Mouse (Mus musculus) right cerebral cortex, postnatal 10 days (tissue): Measurements from ENCODE around the gene Sumo3.

ENCODE experiments used
- DNase-seq, 2 experiments: peaks; one replicate each; pipeline ENCODE4 v3.0.0; 2021; ENCODE audit warnings: low spot score in 2 of 2

Gene Sumo3

DNA sequence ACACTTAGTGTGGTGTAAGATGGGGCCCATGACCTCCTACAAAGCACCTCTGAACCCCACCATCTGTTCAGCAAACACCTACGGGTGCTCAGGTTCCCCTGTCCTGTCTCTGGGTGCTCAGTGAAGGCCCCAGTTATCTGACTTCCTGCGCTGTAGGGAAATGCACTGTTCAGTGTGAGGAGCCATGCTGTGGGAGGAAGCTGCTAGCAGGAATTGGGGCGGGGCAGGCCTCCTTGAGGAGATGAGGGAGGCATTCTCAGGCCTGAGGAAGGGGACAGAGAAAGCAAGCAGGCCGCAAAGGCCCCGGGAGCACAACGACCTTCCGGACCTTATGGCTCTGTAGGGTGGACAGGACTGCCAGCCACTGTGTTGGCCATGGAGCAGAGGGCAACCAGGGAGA lies 16.8 kb upstream of the Sumo3 start:
- DNase-seq = no peak

DNA sequence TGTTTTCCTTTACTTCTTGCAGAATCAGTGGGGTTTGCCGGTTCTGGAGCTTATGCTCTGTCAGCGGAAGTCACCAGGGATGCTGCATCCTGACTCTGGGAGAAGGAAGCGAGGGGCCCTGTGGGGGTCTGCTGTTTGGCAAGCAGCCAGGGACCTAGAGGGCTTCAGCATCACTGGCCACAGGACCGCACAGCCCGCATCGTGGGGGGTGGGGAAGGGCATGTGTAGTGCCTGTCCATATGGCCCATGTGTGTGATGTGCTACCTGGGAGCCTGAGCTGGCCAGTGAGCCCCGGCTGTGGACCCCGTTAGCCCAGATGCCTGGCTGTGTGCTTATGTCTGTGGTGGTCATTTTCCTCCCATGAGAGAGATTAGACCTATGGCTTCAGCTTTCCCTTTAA lies 16.1 kb upstream of the Sumo3 start:
- DNase-seq = no peak

DNA sequence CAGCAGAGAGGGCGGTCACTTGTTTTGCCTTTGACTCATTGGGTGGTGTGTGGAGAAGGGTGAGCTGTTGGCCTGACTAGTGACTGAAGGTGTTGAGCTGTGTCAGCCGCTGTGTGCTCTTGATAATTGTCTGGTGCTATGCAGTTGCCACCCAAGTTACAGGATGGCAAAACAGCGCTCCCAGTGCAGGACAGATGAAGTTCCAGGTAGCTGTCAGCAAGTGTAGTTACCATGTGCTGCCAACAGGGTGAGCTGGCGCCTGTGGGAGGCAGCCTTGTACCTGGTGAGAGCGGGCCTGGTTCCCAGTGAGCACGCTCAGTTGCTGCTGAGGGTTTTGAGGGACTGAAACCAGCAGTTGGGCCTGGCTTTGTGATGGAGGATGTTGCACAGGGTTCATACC lies 15.1 kb upstream of the Sumo3 start:
- peak in 1 of 2 experiments; percentile 61 for DNase-seq

GRCm38 (mm10) chr10:77591546-77591945 lies 14.4 kb upstream of the Sumo3 start:
- DNase-seq = peak; percentile 67 to 78

GRCm38 (mm10) chr10:77596060-77596459 lies 9.8 kb upstream of the Sumo3 start:
- DNase-seq = peak in 1 of 2 experiments; percentile 24

DNA sequence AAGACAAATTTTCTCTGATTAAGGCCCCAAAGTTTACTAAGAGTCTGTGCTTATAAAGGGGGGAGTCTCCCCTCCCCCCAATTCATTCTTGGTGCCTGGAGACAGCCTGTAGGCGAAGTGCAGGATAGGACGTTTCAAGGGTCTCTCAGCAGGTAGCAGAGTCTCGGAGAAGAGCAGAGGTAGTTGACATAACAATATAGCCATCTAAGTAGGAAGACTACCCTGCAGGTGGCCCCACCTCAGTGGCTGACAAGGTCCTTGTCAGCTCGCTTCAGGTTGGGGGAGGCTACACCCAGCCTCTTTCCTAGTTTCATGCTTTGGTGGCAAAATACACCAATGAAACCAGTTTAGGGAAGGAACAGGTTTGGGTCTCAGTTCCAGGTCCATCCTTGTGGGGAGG lies 2.9 kb upstream of the Sumo3 start:
- no peak for DNase-seq

- no peak for DNase-seq
Observed at GRCm38 (mm10) chr10:77604111-77604510, 1.8 kb upstream of the Sumo3 start.

GRCm38 (mm10) chr10:77604958-77605357 lies 939 bp upstream of the Sumo3 start:
- no peak for DNase-seq

- no peak for DNase-seq
Observed at GRCm38 (mm10) chr10:77605368-77605767, 529 bp upstream of the Sumo3 start.

DNA sequence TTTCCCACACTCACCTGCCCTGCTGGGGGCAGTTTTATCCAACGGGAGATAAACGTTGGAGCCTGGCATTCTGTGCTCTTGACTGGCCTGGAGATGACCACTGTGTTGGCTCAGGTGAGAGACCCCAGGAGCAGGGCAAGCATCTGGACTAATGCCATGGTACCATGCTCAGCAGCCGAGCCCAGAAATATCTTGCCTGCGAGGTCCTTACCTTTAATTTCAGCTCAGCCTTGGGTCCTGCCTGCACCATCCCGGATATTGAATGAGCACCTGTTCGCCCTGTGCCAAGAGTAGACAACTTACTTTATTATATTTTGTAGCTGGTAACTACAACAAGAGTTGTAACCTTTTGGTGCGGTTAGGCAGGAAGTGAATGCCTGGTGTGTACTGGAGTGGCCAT lies 958 bp downstream of the Sumo3 start:
- DNase-seq = no peak

DNA sequence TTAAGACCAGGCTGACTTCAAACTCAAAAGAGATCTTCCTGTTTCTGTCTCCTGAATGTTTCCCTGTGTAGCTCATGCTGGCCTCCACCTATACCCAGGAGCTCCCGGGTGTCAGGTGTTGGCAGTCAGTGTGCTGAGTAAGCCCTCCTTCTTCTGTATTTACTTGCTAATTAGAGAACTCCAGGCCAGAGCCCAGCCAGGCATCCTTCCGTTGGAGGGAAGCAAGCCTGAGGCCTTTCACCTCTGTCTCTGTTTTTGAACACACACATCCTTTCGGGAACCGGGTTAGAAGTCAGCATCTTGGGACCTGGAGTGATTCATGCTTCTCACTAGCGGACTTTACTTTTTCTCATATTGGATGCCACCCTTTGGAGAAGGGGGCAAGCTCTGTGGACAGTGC lies 1.5 kb downstream of the Sumo3 start:
- no peak for DNase-seq

- DNase-seq = no peak
Observed at GRCm38 (mm10) chr10:77608589-77608988, 2.7 kb downstream of the Sumo3 start.

- peak; percentile 54 to 58 for DNase-seq
Observed at GRCm38 (mm10) chr10:77610221-77610961, 4.5 kb downstream of the Sumo3 start.

- DNase-seq = no peak
Observed at GRCm38 (mm10) chr10:77613409-77613808, 7.5 kb downstream of the Sumo3 start.

GRCm38 (mm10) chr10:77615647-77616046 lies 9.8 kb downstream of the Sumo3 start:
- no peak for DNase-seq

DNA sequence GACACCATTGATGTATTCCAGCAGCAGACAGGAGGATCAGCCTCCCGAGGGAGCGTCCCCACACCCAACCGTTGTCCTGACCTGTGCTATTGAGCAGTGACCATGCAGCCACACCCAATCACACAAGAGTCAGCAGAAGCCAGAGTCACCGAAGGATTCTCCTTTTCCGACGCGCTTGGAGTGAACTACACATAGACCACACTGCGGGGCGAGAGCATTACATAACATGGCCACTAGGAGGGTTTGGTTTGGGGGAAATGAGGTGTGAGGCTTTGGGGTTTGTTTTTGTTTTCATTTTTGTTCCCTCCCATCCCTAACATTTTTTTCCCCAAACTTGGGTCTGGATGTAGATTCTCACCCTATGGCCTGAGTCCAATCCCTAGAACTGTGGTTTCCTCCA lies 10.3 kb downstream of the Sumo3 start:
- no peak for DNase-seq

GRCm38 (mm10) chr10:77616926-77617325 lies 11.0 kb downstream of the Sumo3 start:
- no peak for DNase-seq

DNA sequence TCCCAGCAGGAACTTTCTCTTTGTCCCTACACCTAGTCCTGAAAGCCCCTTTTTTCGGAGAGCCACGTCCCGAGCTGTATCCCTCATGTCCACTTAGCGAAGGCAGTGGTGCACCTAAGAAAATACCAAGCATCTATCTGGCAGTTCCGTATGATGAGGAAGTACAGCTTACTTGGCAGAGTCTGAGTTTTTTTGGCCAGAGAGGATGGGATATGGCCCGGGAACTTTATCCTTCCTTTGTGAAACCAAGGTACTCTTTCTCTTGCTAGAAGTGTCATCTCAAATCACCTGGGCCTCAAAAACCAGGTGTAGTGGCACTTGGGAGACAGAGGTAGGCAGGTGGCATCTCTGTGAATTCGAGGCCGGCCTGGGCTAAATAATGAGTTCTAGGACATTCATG lies 15.6 kb downstream of the Sumo3 start:
- DNase-seq = no peak

DNA sequence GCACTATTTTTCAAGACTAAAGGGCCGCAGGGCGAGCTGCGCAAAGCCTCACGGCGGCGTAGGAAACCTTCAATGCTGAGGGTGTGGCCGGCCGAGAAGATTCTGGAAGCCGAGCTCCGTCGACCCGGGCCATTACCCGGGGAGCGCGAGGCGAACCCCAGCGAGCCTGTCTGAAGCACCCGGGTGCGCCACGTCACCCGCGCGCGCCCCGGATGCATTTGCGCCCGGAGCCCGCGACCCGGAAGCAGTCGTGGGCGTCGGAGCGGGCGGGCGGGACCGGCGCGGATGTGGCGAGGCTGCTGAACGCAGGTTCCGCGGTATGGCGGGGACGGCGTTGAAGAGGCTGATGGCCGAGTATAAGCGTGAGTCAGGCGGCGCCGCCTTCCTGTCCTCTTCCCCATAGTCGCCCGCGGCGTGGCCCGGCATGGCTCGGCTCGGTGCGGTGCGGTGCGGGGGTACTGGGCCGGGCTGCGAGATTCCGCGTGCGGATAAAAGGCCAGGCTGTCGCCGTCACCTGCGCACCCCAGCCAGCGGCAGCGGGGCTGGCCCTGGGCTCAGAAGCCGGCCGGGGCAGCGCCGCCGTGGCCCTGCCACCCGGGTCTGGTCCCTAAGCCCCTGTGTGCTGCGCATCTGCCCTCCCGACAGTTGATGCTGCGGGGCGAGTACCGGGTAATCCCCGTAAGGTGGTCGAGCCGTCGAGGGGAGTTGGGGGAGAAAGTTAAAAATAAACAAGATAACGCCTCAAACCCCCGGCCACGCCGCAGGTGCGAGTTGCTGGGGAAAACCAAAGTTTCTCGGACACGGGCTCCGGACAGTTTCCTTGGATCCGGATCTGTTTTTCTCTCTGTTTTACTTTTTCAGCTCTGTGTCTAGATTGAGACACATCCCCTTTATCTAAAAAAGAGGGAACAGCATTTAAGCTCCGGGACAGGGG lies 16.4 kb downstream of the Sumo3 start, which contains the start of gene Ube2g2:
Gene Ube2g2 (plus strand): TSS at position 221 of the 934 bp plus-strand sequence.
- peak; percentile 94 to 95 for DNase-seq

DNA sequence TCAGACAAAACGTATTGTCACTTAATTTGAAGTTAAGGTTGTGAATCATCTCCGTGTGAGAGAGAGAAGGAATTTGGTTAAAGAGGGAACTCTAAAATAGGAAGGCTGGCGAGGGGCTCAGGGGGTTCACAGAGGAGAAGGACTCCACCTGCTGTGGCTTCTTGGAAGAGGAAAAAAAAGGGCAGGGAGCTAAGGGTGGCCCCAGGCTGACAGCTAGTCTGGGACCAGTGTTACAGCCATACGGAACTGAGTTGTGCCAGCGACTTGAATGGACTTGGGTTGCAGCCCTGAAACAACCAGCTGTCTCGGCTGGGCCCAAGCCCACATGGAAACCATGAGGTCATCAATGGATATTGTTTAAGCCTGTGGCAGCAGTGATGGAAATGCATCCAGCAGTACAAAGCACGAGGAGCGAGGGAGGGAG lies 17.2 kb downstream of the Sumo3 start:
- DNase-seq = peak; percentile 70 to 73

- no peak for DNase-seq
Observed at GRCm38 (mm10) chr10:77623639-77624400, 17.9 kb downstream of the Sumo3 start.

GRCm38 (mm10) chr10:77624570-77624995 lies 18.7 kb downstream of the Sumo3 start:
- peak in 1 of 2 experiments; percentile 60 for DNase-seq
